Mouse (Mus musculus) left cerebral cortex, adult 8-10 months (tissue): ENCODE data around the gene Bckdhb. TPM values are rescaled to one million over a fixed set of nuclear protein-coding genes. Genes with fewer than 3 reads are reported as not detected.
"Not testable (repeated sequence)": the region's sequence is repeated elsewhere in the genome, so short reads cannot be mapped to it uniquely, and the experiment has no call there.

Experiments
- DNase-seq, 2 experiments: peaks; one replicate each; pipeline ENCODE4 v3.0.0; 2022; ENCODE audit warnings: low spot score in 2 of 2
- total RNA-seq, 4 experiments: library from RNA; stranded (reverse); gene quantifications; 2 replicates each; pipeline ENCODE4 v1.2.4; 2022

Gene Bckdhb
- total RNA-seq = 10 to 100 TPM; 37.9 to 43.8 (median 42.5) TPM

GRCm38 (mm10) chr9:83924878-83925687 is at the start of gene Bckdhb:
Gene Bckdhb (plus strand): TSS chr9:83925145.
- DNase-seq = peak; percentile 95 to 98

GRCm38 (mm10) chr9:83882191-83882590 is 42.8 kb upstream of the Bckdhb start:
- no peak for DNase-seq

GRCm38 (mm10) chr9:83886149-83886548 is 38.8 kb upstream of the Bckdhb start:
- no peak for DNase-seq

GRCm38 (mm10) chr9:83888214-83888613 is 36.7 kb upstream of the Bckdhb start:
- no peak for DNase-seq

- DNase-seq = no peak
These were observed 31.9 kb upstream of the Bckdhb start for GRCm38 (mm10) chr9:83893073-83893472.

GRCm38 (mm10) chr9:83893767-83894330 is 31.1 kb upstream of the Bckdhb start:
- DNase-seq = no peak

GRCm38 (mm10) chr9:83902086-83902485 is 22.9 kb upstream of the Bckdhb start:
- no peak for DNase-seq

- DNase-seq = no peak
These were observed 19.1 kb upstream of the Bckdhb start for GRCm38 (mm10) chr9:83905820-83906219.

- DNase-seq = no peak
These were observed 17.9 kb upstream of the Bckdhb start for GRCm38 (mm10) chr9:83907017-83907416.

- DNase-seq = no peak
These were observed 15.1 kb upstream of the Bckdhb start for GRCm38 (mm10) chr9:83909836-83910235.

GRCm38 (mm10) chr9:83910926-83911325 is 14.0 kb upstream of the Bckdhb start:
- DNase-seq = no peak

GRCm38 (mm10) chr9:83922076-83922475 is 2.9 kb upstream of the Bckdhb start:
- DNase-seq = no peak

GRCm38 (mm10) chr9:83924356-83924755 is 589 bp upstream of the Bckdhb start:
- no peak for DNase-seq

GRCm38 (mm10) chr9:83925688-83926041 is 720 bp downstream of the Bckdhb start:
- DNase-seq = no peak

GRCm38 (mm10) chr9:83926302-83926701 is 1.4 kb downstream of the Bckdhb start:
- DNase-seq = no peak

GRCm38 (mm10) chr9:83939501-83939900 is 14.6 kb downstream of the Bckdhb start:
- not testable (repeated sequence) for DNase-seq

- DNase-seq = no peak
These were observed 15.1 kb downstream of the Bckdhb start for GRCm38 (mm10) chr9:83940016-83940415.

GRCm38 (mm10) chr9:83940537-83941363 is 15.8 kb downstream of the Bckdhb start:
- no peak for DNase-seq

GRCm38 (mm10) chr9:83951336-83951735 is 26.4 kb downstream of the Bckdhb start:
- no peak for DNase-seq

GRCm38 (mm10) chr9:83956632-83957314 is 31.8 kb downstream of the Bckdhb start:
- peak; percentile 68 to 80 for DNase-seq
